Mouse (Mus musculus): ENCODE results near the gene B3gnt8.
A peak's percentile ranks its signal among the peaks of the same experiment; 100 is the strongest.

Gene B3gnt8

DNA sequence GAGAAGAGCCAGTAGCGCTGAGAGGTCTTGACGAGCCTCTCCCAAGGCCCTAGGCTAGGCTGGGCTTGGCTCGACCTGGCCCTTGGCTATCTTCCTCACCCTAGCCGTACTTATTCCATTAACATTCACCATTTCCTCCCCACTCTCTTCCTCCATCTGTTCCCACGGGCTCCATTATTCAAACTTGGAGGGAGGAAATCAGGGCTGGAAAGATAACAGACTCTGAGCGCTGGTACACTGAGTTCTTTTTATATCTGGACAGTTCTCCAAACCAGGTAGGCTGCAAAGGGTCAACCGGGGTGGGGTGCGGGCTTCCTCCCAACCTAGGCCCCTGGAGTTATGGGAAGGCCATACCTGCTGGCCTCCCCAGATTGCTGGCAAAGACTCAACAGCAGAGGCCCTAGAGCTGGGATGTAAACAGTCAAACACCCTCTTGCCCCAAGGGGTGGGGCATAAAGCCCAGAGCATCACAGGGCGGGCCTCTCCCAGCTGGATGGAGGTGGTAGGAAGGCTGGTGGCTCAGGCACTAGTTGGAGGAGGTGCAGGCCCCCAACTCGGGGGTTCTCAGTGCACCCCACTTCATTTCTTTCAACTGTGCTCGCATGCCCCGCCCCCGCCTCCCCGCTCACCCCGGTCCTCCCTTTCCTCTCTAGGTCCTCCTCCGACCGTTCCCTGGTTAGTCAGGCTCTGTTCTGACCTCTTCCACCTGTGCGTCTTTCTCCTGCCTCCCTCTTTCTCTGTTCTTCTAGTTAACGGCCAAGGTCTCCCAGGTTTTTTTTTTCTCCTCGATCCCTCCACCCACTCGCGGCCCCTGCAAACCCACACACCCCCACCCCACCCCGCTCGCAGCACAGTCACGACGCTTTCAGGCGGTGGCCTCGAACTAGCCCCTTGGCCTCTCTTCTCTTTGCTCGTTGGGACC, at the start of gene B3gnt8:
Gene B3gnt8, plus strand, starts transcription at position 146 of the 922 bp plus-strand sequence.
- DNase-seq (ENCODE audit: low read depth, low spot score), result peak; percentile 17

DNA sequence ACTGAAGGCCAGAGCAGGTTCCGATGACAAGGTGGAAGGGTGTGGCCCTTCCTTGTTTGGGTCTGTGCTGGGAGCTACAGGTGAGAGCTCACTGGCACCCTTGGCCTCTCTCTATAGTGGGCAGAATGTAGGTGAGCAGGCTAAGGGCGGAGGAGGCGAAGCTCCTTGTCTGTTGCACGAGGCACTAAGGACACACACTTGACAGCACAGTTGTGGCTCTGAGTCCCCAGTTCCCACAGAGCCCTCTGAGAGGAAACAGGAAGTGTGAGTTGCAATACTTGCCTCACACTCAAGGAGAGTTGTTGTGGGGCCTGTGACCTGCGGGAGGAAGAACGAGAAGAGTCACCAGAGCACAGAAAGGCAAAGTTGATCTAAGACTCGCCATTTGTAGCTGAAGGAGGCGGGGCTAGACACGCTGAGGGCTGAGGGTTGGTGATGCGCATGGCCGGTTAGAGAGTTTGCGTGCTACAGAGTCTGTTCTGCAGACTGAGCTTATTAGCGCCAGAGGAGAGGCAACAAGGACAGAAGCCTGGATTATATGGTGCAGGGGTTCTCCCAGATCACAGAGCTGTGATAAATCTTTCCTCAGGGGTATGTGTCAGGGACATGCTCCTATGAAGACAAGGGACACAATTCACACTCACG, 49.5 kb upstream of the B3gnt8 start:
- peak; percentile 54 for DNase-seq (ENCODE audit: low read depth, low spot score)

DNA sequence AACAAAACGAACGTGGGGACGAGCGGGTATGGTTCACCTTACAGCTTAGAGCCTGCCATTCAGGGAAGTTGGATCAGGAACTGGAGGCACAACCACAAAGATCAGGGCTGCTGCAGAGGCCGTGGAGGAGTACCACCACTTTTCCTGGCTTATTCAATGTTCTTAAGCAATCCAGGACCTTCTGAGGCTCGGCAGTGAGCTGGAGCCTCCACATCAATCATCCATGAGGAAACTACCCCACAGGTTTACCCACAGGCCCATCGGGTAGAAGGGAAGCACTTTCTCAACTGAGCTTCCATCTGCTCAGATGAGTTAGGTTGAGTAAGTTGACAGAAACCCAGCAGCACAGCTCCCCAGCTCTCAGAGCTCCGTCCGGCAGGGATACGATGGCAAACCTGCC, 47.0 kb upstream of the B3gnt8 start:
- no peak for DNase-seq (ENCODE audit: low read depth, low spot score)

GRCm38 (mm10) chr7:25582301-25582810, 44.1 kb upstream of the B3gnt8 start:
- DNase-seq (ENCODE audit: low read depth, low spot score), result no peak

DNA sequence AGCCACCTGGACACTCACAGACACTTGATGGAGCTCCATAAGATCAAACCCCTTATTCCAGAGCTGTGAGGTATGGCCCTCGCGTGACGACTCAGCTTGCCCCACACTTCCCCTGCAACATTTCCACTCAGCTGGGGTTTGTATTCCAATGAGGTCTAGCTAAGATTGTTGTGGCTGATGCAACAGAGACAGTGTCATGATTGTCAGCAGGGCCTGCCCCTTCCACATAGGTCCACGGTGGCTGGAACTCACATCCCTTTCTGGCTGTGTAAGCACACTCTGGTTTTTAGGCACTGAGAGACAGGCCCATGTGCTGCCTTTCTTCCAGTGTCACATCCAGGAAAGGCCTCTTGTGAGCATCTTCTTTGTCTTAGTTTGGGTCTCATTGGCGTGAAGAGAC, 41.8 kb upstream of the B3gnt8 start:
- no peak for DNase-seq (ENCODE audit: low read depth, low spot score)

GRCm38 (mm10) chr7:25585351-25586204, 40.9 kb upstream of the B3gnt8 start:
- DNase-seq (ENCODE audit: low read depth, low spot score), result no peak

- DNase-seq (ENCODE audit: low read depth, low spot score), result no peak
These were observed 35.2 kb upstream of the B3gnt8 start for GRCm38 (mm10) chr7:25591226-25591625.

DNA sequence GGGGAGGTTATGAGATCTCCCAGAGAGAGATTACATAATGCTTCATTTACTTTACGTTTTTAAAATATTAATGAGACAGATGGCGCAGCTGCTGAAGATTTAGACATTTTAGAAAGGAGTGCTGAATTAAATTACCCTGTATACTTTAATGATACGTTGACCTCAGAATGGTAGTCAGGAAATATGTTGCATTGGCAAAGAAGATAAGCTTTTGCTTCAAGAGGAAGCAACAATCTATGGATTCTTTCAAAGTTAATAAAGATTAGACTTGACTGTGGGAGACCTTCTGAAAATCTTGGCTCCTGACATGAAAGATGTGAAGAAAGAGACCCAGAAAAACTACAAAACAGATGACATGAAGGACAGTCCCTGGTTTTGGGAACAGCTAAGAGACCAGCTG, 32.6 kb upstream of the B3gnt8 start:
- DNase-seq (ENCODE audit: low read depth, low spot score), result no peak

DNA sequence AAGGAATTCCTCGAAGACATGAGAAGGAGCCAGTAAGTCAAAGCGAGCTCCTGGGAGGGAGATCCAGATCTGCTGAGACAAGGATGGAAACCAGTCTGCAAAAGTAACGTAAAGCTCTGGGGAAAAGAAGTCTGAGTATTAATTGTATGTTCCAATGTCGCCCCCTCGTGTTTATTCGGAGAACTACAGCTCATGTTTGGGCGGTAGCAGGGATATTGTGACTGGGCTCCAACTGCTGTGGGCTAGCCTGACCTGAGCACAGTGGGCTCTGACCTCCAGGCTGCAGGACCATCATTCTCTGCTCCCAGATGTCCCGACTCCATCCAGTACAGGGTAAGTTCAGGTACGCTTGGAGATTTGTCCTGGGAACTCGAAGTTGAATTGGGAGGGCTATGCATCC, 26.8 kb upstream of the B3gnt8 start:
- DNase-seq (ENCODE audit: low read depth, low spot score), result peak; percentile 66

- no peak for DNase-seq (ENCODE audit: low read depth, low spot score)
These were observed 25.8 kb upstream of the B3gnt8 start for GRCm38 (mm10) chr7:25600666-25601065.

- no peak for DNase-seq (ENCODE audit: low read depth, low spot score)
These were observed 25.1 kb upstream of the B3gnt8 start for GRCm38 (mm10) chr7:25601346-25601745.

- DNase-seq (ENCODE audit: low read depth, low spot score), result no peak
These were observed 19.8 kb upstream of the B3gnt8 start for GRCm38 (mm10) chr7:25606625-25607063.

DNA sequence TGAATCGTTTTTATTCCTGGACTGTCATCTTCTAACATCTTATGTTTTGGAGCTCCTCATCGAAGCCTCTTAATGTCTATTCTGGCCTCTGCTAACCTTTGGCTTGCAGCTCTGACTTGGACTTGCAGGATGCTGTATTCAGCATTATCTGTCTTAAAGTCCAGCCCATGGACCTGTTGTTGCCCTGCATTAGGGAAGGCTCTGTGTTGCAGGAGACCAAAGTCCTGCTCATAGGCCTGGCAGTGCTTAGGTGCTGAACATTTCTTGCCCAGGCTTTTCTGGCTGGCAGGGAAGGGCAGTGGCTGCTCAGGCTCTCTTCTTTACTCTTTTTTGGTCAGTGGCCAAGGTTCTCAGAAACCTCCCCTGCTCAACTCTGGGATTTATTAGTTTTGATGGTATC, 19.3 kb upstream of the B3gnt8 start:
- no peak for DNase-seq (ENCODE audit: low read depth, low spot score)

GRCm38 (mm10) chr7:25610056-25610455, 16.4 kb upstream of the B3gnt8 start:
- no peak for DNase-seq (ENCODE audit: low read depth, low spot score)

DNA sequence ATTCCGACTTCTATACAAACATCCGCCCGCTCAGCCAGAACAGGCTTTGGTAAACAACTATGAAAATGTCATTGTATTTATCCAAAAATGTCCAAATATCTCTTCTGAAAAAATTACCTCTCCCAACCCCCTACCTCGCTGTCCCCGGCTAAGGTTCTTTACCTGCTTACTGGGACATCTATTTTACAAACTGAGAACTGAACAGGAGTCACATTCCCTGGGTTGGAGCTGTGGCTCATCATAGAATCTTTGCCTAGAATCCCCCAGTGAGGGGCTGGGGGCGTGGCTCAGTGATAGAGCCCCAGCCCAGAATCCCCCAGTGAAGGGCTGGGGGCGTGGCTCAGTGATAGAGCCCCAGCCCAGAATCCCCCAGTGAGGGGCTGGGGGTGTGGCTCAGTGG, 15.0 kb upstream of the B3gnt8 start:
- no peak for DNase-seq (ENCODE audit: low read depth, low spot score)

DNA sequence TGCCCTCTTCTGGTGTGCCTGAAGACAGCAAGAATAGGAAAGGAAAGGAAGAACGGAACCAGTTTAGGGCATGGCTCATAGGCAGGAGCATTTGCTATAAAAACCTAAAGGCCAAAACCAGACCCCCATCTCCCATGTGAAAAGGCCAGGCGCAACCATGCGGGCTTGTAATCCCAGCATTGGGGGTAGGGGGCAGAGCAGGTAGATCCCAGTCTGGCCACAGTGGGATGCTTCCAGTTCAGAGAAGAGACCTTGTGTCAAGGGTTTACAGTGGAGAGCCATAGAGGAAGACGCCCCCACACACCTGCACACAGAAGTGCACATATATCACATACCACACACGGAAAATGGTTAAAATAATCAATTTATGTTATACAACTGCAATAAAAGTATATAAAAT, 12.4 kb upstream of the B3gnt8 start:
- DNase-seq (ENCODE audit: low read depth, low spot score), result no peak

DNA sequence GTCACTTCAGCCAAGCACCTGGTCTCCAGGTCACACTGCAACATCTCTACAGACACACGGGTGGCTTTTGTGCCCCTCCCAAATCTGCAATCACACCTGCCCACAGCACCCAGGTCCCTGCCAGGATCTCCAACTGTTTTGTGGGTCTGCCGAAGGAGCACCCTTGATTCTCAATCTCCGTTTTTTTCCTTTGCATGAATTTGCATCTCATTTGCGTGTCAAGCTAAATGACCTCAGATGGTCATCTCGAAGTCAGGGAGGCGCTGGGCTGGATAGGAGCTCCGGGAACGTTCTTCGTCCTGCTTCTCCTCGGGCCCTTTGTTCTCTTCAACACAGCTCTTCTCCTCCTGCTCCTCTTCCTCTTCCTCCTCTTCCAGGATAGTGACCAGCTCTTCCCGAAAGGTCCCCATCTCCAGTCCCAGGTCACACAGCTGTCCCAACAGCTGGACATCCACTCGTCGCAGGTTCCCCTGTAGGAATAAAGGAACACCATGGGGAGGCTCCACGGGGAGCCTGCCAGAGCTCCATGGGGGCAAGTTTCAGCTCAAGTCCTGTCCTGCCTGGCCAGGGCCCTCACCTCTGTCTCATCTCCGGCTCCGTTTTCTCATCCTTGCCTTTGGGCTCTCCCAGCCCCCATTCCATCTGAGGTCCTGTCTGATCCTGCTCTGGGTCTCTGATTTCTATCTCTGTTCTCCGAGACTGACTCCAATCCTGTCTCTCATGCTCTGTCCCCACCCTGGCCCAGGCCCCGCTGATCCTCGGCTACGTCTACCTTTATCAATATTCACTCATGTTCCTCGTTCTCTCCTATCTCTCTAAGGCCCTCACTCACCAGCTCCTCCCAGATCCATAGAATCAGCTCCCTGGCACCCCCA, 11.4 kb upstream of the B3gnt8 start:
- DNase-seq (ENCODE audit: low read depth, low spot score), result no peak

- DNase-seq (ENCODE audit: low read depth, low spot score), result no peak
These were observed 10.8 kb upstream of the B3gnt8 start, which contains the start of gene Erich4 for GRCm38 (mm10) chr7:25615706-25616011. TSS of gene Erich4 (minus strand) at chr7:25615892.

DNA sequence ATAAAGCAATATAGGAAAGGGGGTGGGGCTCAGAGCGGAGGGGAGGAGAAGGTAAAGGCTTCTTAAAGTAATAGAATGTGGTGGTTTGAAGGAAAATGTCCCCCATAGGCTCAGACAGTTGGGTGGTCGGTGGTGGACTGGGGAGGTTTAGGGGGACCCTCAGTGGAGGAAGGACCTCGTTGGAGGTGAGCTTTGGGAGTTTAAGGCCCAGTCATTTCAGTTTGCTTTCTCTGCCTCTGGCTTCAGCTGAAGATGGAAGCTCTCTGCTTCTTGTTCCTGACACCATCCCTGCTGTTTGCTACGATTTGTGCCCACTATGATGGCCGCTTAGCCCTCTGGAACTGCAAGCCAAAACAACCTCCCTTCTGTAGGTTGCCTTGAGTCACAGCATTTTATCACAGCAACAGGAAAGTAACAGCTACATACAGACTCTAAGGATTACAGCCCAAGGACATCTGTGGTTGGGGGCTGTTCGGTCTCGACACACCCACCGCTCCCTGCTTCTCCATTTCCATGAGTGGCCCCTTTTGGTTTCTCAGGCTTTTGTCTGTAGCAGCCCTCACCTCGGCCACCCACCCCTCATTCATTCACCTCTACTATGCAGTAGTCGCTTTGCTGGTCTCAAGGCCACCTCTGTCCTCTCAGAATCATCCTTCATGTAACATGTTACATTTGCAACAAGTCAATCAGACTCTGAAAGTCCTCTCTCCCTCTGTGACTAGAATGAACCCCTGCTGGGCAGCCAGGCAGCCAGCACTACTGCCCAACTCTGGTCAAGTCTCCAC, 8.9 kb upstream of the B3gnt8 start:
- DNase-seq (ENCODE audit: low read depth, low spot score), result no peak

All from CD4-positive helper T cell, adult 2 months (primary cell).